Mouse (Mus musculus): ENCODE data around the gene Sptbn4. TPM values are rescaled to one million over a fixed set of nuclear protein-coding genes. Genes with fewer than 3 reads are reported as not detected.
A peak's percentile ranks its signal among the peaks of the same experiment; 100 is the strongest.

Sptbn4 gene
- total RNA-seq, 1 experiment, result 9.1 TPM

GRCm38 (mm10) chr7:27478561-27478960, 31.1 kb upstream of the Sptbn4 start:
- Histone ChIP-seq H3K9me3 (ENCODE audit: control insufficient read depth, insufficient read depth, low read depth, low read length) (no peaks in the 10 kb centered on the region), H3K36me3 (ENCODE audit: control insufficient read depth, insufficient read depth, low read length, poor library complexity, severe bottlenecking) (0 out of 2 replicates have a peak, but pooled peaks cover 4% of the 10 kb centered on the region), H3K27ac (ENCODE audit: insufficient read depth, low read depth, low read length, poor library complexity, severe bottlenecking) (no peak overlapping the region), H3K4me3 (ENCODE audit: insufficient read depth in 1 of 2, low read depth in 1 of 2, low read length in 2 of 2, poor library complexity in 1 of 2, severe bottlenecking in 1 of 2) (no peak overlapping the region), H3K9ac (ENCODE audit: insufficient read depth, low read depth, low read length, poor library complexity, severe bottlenecking) (no peak overlapping the region), H3K4me1 (ENCODE audit: control insufficient read depth in 2 of 2, insufficient read depth in 2 of 2, low read length in 2 of 2, poor library complexity in 1 of 2) (peaks cover 5 to 12% of the 10 kb centered on the region in 2 experiments; a peak in 2 of 4 replicates)
- in situ Hi-C loops (cut with MboI; ENCODE audit: low sequenced_read_pairs in 2 of 2, unreplicated experiment in 2 of 2), result no loop called here
- DNase-seq (ENCODE audit: low read depth, low spot score), result no peak
- TF ChIP-seq ZC3H11A (IDR thresholded peaks at IDR 0.05; ENCODE audit: borderline replicate concordance, low read depth, low read length) (no peak), ZNF384 (IDR thresholded peaks at IDR 0.05; ENCODE audit: low read depth, low read length) (no peak), MAFK (IDR thresholded peaks at IDR 0.05; ENCODE audit: insufficient read depth, low read depth, low read length) (no peak)

DNA sequence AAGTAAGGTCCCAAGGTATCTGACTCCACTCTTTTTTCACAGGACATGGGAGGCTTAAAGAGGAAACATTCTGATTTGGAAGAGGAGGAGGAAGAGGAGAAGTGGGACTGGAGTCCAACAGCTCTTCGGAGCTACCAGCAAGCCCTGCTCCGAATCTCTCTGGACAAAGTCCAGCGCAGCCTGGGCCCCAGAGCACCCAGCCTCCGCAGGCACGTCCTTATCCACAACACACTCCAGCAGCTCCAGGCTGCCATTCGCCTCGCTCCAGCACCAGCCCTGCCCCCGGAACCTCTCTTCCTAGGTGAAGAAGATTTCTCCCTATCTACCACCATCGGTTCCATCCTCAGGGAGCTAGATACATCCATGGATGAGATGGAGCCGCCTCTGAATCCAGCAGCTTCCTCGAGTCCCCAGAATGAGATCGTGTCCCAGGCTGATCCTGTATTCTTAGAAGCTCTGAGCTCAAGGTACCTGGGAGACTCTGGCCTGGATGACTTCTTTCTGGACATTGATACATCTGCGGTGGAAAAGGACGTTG, 28.7 kb upstream of the Sptbn4 start:
- H3K9me3 ChIP-seq (ENCODE audit: control insufficient read depth, insufficient read depth, low read depth, low read length), result no peaks in the 10 kb centered on the region
- peak overlapping the region in 1 of 2 experiments; percentile 9; a peak in 2 of 4 replicates for H3K4me3 ChIP-seq (ENCODE audit: insufficient read depth in 1 of 2, low read depth in 1 of 2, low read length in 2 of 2, poor library complexity in 1 of 2, severe bottlenecking in 1 of 2)
- H3K9ac ChIP-seq (ENCODE audit: insufficient read depth, low read depth, low read length, poor library complexity, severe bottlenecking), result peak overlapping the region; percentile 40; the same call in 1 of the 2 replicates
- no peak for TF ChIP-seq CHD2 (IDR thresholded peaks at IDR 0.05; ENCODE audit: low read depth, low read length)
- no peak for TF ChIP-seq ZNF384 (IDR thresholded peaks at IDR 0.05; ENCODE audit: low read depth, low read length)
- TF ChIP-seq MAFK (IDR thresholded peaks at IDR 0.05; ENCODE audit: insufficient read depth, low read depth, low read length), result no peak
- no peak for TF ChIP-seq HCFC1 (IDR thresholded peaks at IDR 0.05; ENCODE audit: borderline replicate concordance, insufficient read depth, low read length)
- no peak for TF ChIP-seq ZC3H11A (IDR thresholded peaks at IDR 0.05; ENCODE audit: borderline replicate concordance, low read depth, low read length)
- in situ Hi-C loops (cut with MboI; ENCODE audit: low sequenced_read_pairs in 2 of 2, unreplicated experiment in 2 of 2), result no loop called here
- H3K4me1 ChIP-seq (ENCODE audit: control insufficient read depth in 2 of 2, insufficient read depth in 2 of 2, low read length in 2 of 2, poor library complexity in 1 of 2), result peaks cover 5 to 10% of the 10 kb centered on the region in 2 experiments; a peak in 3 of 4 replicates
- DNase-seq (ENCODE audit: low read depth, low spot score), result no peak
- H3K36me3 ChIP-seq (ENCODE audit: control insufficient read depth, insufficient read depth, low read length, poor library complexity, severe bottlenecking), result 0 out of 2 replicates have a peak, but pooled peaks cover 4% of the 10 kb centered on the region
- H3K27ac ChIP-seq (ENCODE audit: insufficient read depth, low read depth, low read length, poor library complexity, severe bottlenecking), result no peak overlapping the region

GRCm38 (mm10) chr7:27475596-27475995, 28.1 kb upstream of the Sptbn4 start:
- in situ Hi-C loops (cut with MboI; ENCODE audit: low sequenced_read_pairs in 2 of 2, unreplicated experiment in 2 of 2), result no loop called here
- H3K36me3 ChIP-seq (ENCODE audit: control insufficient read depth, insufficient read depth, low read length, poor library complexity, severe bottlenecking), result 0 out of 2 replicates have a peak, but pooled peaks cover 4% of the 10 kb centered on the region
- H3K9me3 ChIP-seq (ENCODE audit: control insufficient read depth, insufficient read depth, low read depth, low read length), result no peaks in the 10 kb centered on the region
- peaks cover 5 to 10% of the 10 kb centered on the region in 2 experiments; a peak in 2 of 4 replicates for H3K4me1 ChIP-seq (ENCODE audit: control insufficient read depth in 2 of 2, insufficient read depth in 2 of 2, low read length in 2 of 2, poor library complexity in 1 of 2)
- no peak overlapping the region for H3K9ac ChIP-seq (ENCODE audit: insufficient read depth, low read depth, low read length, poor library complexity, severe bottlenecking)
- no peak for TF ChIP-seq HCFC1 (IDR thresholded peaks at IDR 0.05; ENCODE audit: borderline replicate concordance, insufficient read depth, low read length)
- no peak for TF ChIP-seq MAFK (IDR thresholded peaks at IDR 0.05; ENCODE audit: insufficient read depth, low read depth, low read length)
- no peak for TF ChIP-seq CHD2 (IDR thresholded peaks at IDR 0.05; ENCODE audit: low read depth, low read length)
- TF ChIP-seq ZC3H11A (IDR thresholded peaks at IDR 0.05; ENCODE audit: borderline replicate concordance, low read depth, low read length), result no peak
- TF ChIP-seq ZNF384 (IDR thresholded peaks at IDR 0.05; ENCODE audit: low read depth, low read length), result no peak
- no peak overlapping the region for H3K27ac ChIP-seq (ENCODE audit: insufficient read depth, low read depth, low read length, poor library complexity, severe bottlenecking)
- no peak for DNase-seq (ENCODE audit: low read depth, low spot score)
- no peak overlapping the region for H3K4me3 ChIP-seq (ENCODE audit: insufficient read depth in 1 of 2, low read depth in 1 of 2, low read length in 2 of 2, poor library complexity in 1 of 2, severe bottlenecking in 1 of 2)

GRCm38 (mm10) chr7:27474490-27474954, 27.0 kb upstream of the Sptbn4 start:
- Histone ChIP-seq H3K9me3 (ENCODE audit: control insufficient read depth, insufficient read depth, low read depth, low read length) (no peaks in the 10 kb centered on the region), H3K4me3 (ENCODE audit: insufficient read depth in 1 of 2, low read depth in 1 of 2, low read length in 2 of 2, poor library complexity in 1 of 2, severe bottlenecking in 1 of 2) (peak overlapping the region; percentile 78 to 85), H3K36me3 (ENCODE audit: control insufficient read depth, insufficient read depth, low read length, poor library complexity, severe bottlenecking) (0 out of 2 replicates have a peak, but pooled peaks cover 4% of the 10 kb centered on the region), H3K9ac (ENCODE audit: insufficient read depth, low read depth, low read length, poor library complexity, severe bottlenecking) (peak overlapping the region; percentile 66), H3K4me1 (ENCODE audit: control insufficient read depth in 2 of 2, insufficient read depth in 2 of 2, low read length in 2 of 2, poor library complexity in 1 of 2) (peaks cover 5 to 10% of the 10 kb centered on the region in 2 experiments; a peak in 2 of 4 replicates), H3K27ac (ENCODE audit: insufficient read depth, low read depth, low read length, poor library complexity, severe bottlenecking) (0 out of 2 replicates have a peak overlapping the region, but pooled peaks have one; percentile 7)
- in situ Hi-C loops (cut with MboI; ENCODE audit: low sequenced_read_pairs in 2 of 2, unreplicated experiment in 2 of 2), result no loop called here
- TF ChIP-seq ZC3H11A (IDR thresholded peaks at IDR 0.05; ENCODE audit: borderline replicate concordance, low read depth, low read length) (no peak), MAFK (IDR thresholded peaks at IDR 0.05; ENCODE audit: insufficient read depth, low read depth, low read length) (no peak), HCFC1 (IDR thresholded peaks at IDR 0.05; ENCODE audit: borderline replicate concordance, insufficient read depth, low read length) (peak; percentile 98), ZNF384 (IDR thresholded peaks at IDR 0.05; ENCODE audit: low read depth, low read length) (no peak), CHD2 (IDR thresholded peaks at IDR 0.05; ENCODE audit: low read depth, low read length) (peak; percentile 66)
- DNase-seq (ENCODE audit: low read depth, low spot score), result peak; percentile 99

Measured in ES-E14 (cell line).